In the genomic region with DNA sequence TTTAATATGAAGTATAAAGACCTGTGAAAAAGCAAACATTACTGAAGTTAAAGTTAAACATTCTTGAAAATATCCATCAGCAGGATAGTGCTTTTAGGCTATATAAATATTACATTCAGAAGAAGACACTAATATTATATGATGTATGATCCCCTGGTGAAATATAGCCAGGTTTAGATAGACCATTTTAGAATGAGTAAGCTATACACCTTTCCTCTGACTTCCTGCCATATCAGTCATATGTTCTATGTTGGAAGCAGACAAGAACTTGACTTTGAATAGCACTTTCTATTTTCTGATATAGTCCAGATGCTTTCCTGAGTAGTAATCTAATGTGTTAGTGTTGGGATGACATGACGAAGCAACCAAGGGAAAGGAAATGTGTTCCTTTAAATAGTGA, we compare ENCODE assay signal across 23 mouse cellular contexts.
A peak's percentile ranks its signal among the peaks of the same experiment; 100 is the strongest.
DNase-seq lines count a peak whose midpoint lies in the region; ATAC-seq and TF ChIP-seq lines count a peak whose summit lies in the region.
"Had no signal": no experiment of that assay in that cellular context is flagged by ENCODE, and none has a peak within 500 bp of the region (broad histone marks: within the 10 kb centered on the region; RNA-seq: fewer than 3 reads in every experiment).

No protein-coding gene starts in this region.

- intact Hi-C loops in left cerebral cortex, postnatal 4 days (cut with DNase I) = no loop called here

- peak; percentile 75 for ATAC-seq in intestine, embryonic 14.5 days (replicated peaks; ENCODE audit: low FRiP score, low TSS enrichment, low read depth)
- no peak for ATAC-seq in intestine, embryonic 16.5 days
- ATAC-seq in hindbrain, postnatal 0 days = no peak
- ATAC-seq: activated CD4-positive, CD25-positive, alpha-beta regulatory T cell, adult 4 months; CD4-positive, CD25-positive, alpha-beta regulatory T cell, adult 4 months; forebrain, embryonic 13.5 days; forebrain, embryonic 16.5 days had no signal

- TF ChIP-seq CTCF in hindbrain, postnatal 0 days (IDR thresholded peaks at IDR 0.05; ENCODE audit: low read depth) = no peak

- no peaks in the 10 kb centered on the region for H3K9me3 ChIP-seq in intestine, embryonic 14.5 days (ENCODE audit: control insufficient read depth, low read length)
- H3K9me3 ChIP-seq in intestine, embryonic 16.5 days (ENCODE audit: control insufficient read depth, low read length) = no peaks in the 10 kb centered on the region
- no peaks in the 10 kb centered on the region for H3K9me3 ChIP-seq in hindbrain, postnatal 0 days (ENCODE audit: low read length)
- H3K9me3 ChIP-seq: forebrain, embryonic 10.5 days; forebrain, embryonic 13.5 days; hindbrain, embryonic 12.5 days; hindbrain, embryonic 15.5 days had no signal

- DNase-seq in intestine, embryonic 14.5 days (ENCODE audit: low spot score) = no peak
- peak; percentile 22 for DNase-seq in MN1 (ENCODE audit: low spot score)
- DNase-seq in brain, adult 2 months (ENCODE audit: low read depth, low spot score) = peak; percentile 6
- DNase-seq in left cerebral cortex, postnatal 4 days = no peak
- DNase-seq in hindbrain, postnatal 0 days (ENCODE audit: low spot score) = no peak
- DNase-seq: adrenal gland, adult 8-10 months; adrenal gland, postnatal 25 days; cerebellum, adult 18-20 months; cerebellum, adult 9-10 months; cerebellum, postnatal 14 days; gastrocnemius, postnatal 10 days; gastrocnemius, postnatal 36 days; heart, adult 2 months; heart, postnatal 14 days had no signal

- no peak overlapping the region for H3K9ac ChIP-seq in intestine, embryonic 14.5 days (ENCODE audit: low read length)
- H3K9ac ChIP-seq in intestine, embryonic 16.5 days (ENCODE audit: low read depth, low read length) = no peak overlapping the region
- H3K9ac ChIP-seq in hindbrain, postnatal 0 days (replicated peaks; ENCODE audit: low read length) = no peak overlapping the region
- H3K9ac ChIP-seq: forebrain, embryonic 13.5 days; hindbrain, embryonic 12.5 days; hindbrain, embryonic 15.5 days had no signal

- H3K27ac ChIP-seq in intestine, embryonic 14.5 days (ENCODE audit: low read depth) = no peak overlapping the region
- no peak overlapping the region for H3K27ac ChIP-seq in intestine, embryonic 16.5 days (ENCODE audit: low read length)
- no peak overlapping the region for H3K27ac ChIP-seq in hindbrain, postnatal 0 days
- H3K27ac ChIP-seq: forebrain, embryonic 10.5 days; forebrain, embryonic 13.5 days; heart, adult 2 months; hindbrain, embryonic 12.5 days; hindbrain, embryonic 15.5 days had no signal

- peaks cover 15% of the 10 kb centered on the region; the same call in 1 of the 2 replicates for H3K27me3 ChIP-seq in intestine, embryonic 14.5 days (replicated peaks; ENCODE audit: control insufficient read depth, insufficient read depth, low read length)
- H3K27me3 ChIP-seq in intestine, embryonic 16.5 days (replicated peaks; ENCODE audit: control insufficient read depth, insufficient read depth, low read length) = no peaks in the 10 kb centered on the region
- no peaks in the 10 kb centered on the region for H3K27me3 ChIP-seq in hindbrain, postnatal 0 days (ENCODE audit: insufficient read depth, low read length)
- H3K27me3 ChIP-seq: forebrain, embryonic 13.5 days; hindbrain, embryonic 12.5 days; hindbrain, embryonic 15.5 days had no signal

- no peaks in the 10 kb centered on the region for H3K4me1 ChIP-seq in intestine, embryonic 14.5 days (replicated peaks; ENCODE audit: control insufficient read depth, insufficient read depth, low read length)
- no peaks in the 10 kb centered on the region for H3K4me1 ChIP-seq in intestine, embryonic 16.5 days (ENCODE audit: control insufficient read depth, insufficient read depth, low read length)
- H3K4me1 ChIP-seq in hindbrain, postnatal 0 days (ENCODE audit: insufficient read depth, low read length) = no peaks in the 10 kb centered on the region
- H3K4me1 ChIP-seq: forebrain, embryonic 10.5 days; forebrain, embryonic 13.5 days; hindbrain, embryonic 12.5 days; hindbrain, embryonic 15.5 days had no signal

- H3K4me3 ChIP-seq in intestine, embryonic 14.5 days (ENCODE audit: low read depth, low read length) = no peak overlapping the region
- no peak overlapping the region for H3K4me3 ChIP-seq in intestine, embryonic 16.5 days (ENCODE audit: low read length)
- H3K4me3 ChIP-seq in hindbrain, postnatal 0 days (ENCODE audit: low read length) = no peak overlapping the region
- H3K4me3 ChIP-seq: forebrain, embryonic 10.5 days; forebrain, embryonic 13.5 days; heart, adult 2 months; hindbrain, embryonic 12.5 days; hindbrain, embryonic 15.5 days had no signal

- WGBS in intestine, embryonic 14.5 days = 26% methylated on average over 1 of the region's 1 CpGs
- 42% methylated on average over 1 of the region's 1 CpGs for WGBS in intestine, embryonic 16.5 days
- WGBS in hindbrain, postnatal 0 days = 94% methylated on average over 1 of the region's 1 CpGs

- no peaks in the 10 kb centered on the region for H3K36me3 ChIP-seq in intestine, embryonic 14.5 days (ENCODE audit: control insufficient read depth, insufficient read depth, low read length)
- no peaks in the 10 kb centered on the region for H3K36me3 ChIP-seq in intestine, embryonic 16.5 days (ENCODE audit: control insufficient read depth, insufficient read depth, low read length)
- no peaks in the 10 kb centered on the region for H3K36me3 ChIP-seq in hindbrain, postnatal 0 days (ENCODE audit: insufficient read depth, low read length)
- H3K36me3 ChIP-seq: forebrain, embryonic 10.5 days; hindbrain, embryonic 12.5 days; hindbrain, embryonic 15.5 days had no signal

- H3K4me2 ChIP-seq in intestine, embryonic 14.5 days (ENCODE audit: low read length) = no peak overlapping the region
- no peak overlapping the region for H3K4me2 ChIP-seq in intestine, embryonic 16.5 days (ENCODE audit: low read depth, low read length)
- no peak overlapping the region for H3K4me2 ChIP-seq in hindbrain, postnatal 0 days (ENCODE audit: low read depth, low read length)
- H3K4me2 ChIP-seq: forebrain, embryonic 13.5 days; heart, embryonic 11.5 days; hindbrain, embryonic 12.5 days; hindbrain, embryonic 15.5 days had no signal

Comparison
In these comparisons a context has a peak if more than half of its experiments do, and no peak if none do; other contexts are left out.
1. DNase-seq: peak in MN1 (single experiment) and brain, adult 2 months (single experiment); none in intestine, embryonic 14.5 days (single experiment), left cerebral cortex, postnatal 4 days (single experiment) and hindbrain, postnatal 0 days (single experiment).